Mouse (Mus musculus): ENCODE data around the gene Fam198b. TPM values are rescaled to one million over a fixed set of nuclear protein-coding genes. Genes with fewer than 3 reads are reported as not detected.

Fam198b gene
- polyA plus RNA-seq, 1 experiment = 10.9 TPM

GRCm38 (mm10) chr3:79904238-79904757 is 20.0 kb downstream of the Fam198b start:
- Histone ChIP-seq H3K27me3 (ENCODE audit: control insufficient read depth, insufficient read depth, low read length, poor library complexity, severe bottlenecking) (no peaks in the 10 kb centered on the region), H3K4me1 (ENCODE audit: control insufficient read depth, insufficient read depth, low read length) (no peaks in the 10 kb centered on the region), H3K9me3 (replicated peaks; ENCODE audit: control insufficient read depth, insufficient read depth, low read length, poor library complexity, severe bottlenecking) (no peaks in the 10 kb centered on the region), H3K27ac (ENCODE audit: insufficient read depth, low read length) (no peak overlapping the region), H3K36me3 (ENCODE audit: control insufficient read depth, insufficient read depth, low read length, poor library complexity, severe bottlenecking) (no peaks in the 10 kb centered on the region), H3K4me3 (ENCODE audit: low read depth, low read length) (no peak overlapping the region), H3K9ac (ENCODE audit: low read depth, poor library complexity, severe bottlenecking) (no peak overlapping the region)
- no peak for TF ChIP-seq EP300 (IDR thresholded peaks at IDR 0.05; ENCODE audit: insufficient read depth, low read depth, low read length)
- no peak for TF ChIP-seq CTCF (IDR thresholded peaks at IDR 0.05; ENCODE audit: low read depth, low read length)
- TF ChIP-seq POLR2A (IDR thresholded peaks at IDR 0.05; ENCODE audit: insufficient read depth, low read length) = no peak

GRCm38 (mm10) chr3:79905397-79905796 is 21.1 kb downstream of the Fam198b start:
- H3K36me3 ChIP-seq (ENCODE audit: control insufficient read depth, insufficient read depth, low read length, poor library complexity, severe bottlenecking) = no peaks in the 10 kb centered on the region
- H3K9ac ChIP-seq (ENCODE audit: low read depth, poor library complexity, severe bottlenecking) = no peak overlapping the region
- H3K27me3 ChIP-seq (ENCODE audit: control insufficient read depth, insufficient read depth, low read length, poor library complexity, severe bottlenecking) = no peaks in the 10 kb centered on the region
- no peaks in the 10 kb centered on the region for H3K4me1 ChIP-seq (ENCODE audit: control insufficient read depth, insufficient read depth, low read length)
- TF ChIP-seq CTCF (IDR thresholded peaks at IDR 0.05; ENCODE audit: low read depth, low read length) (no peak), POLR2A (IDR thresholded peaks at IDR 0.05; ENCODE audit: insufficient read depth, low read length) (no peak), EP300 (IDR thresholded peaks at IDR 0.05; ENCODE audit: insufficient read depth, low read depth, low read length) (no peak)
- no peak overlapping the region for H3K27ac ChIP-seq (ENCODE audit: insufficient read depth, low read length)
- H3K4me3 ChIP-seq (ENCODE audit: low read depth, low read length) = no peak overlapping the region
- no peaks in the 10 kb centered on the region for H3K9me3 ChIP-seq (replicated peaks; ENCODE audit: control insufficient read depth, insufficient read depth, low read length, poor library complexity, severe bottlenecking)

GRCm38 (mm10) chr3:79906250-79907045 is 22.1 kb downstream of the Fam198b start:
- no peak overlapping the region for H3K9ac ChIP-seq (ENCODE audit: low read depth, poor library complexity, severe bottlenecking)
- TF ChIP-seq POLR2A (IDR thresholded peaks at IDR 0.05; ENCODE audit: insufficient read depth, low read length) (no peak), CTCF (IDR thresholded peaks at IDR 0.05; ENCODE audit: low read depth, low read length) (no peak), EP300 (IDR thresholded peaks at IDR 0.05; ENCODE audit: insufficient read depth, low read depth, low read length) (no peak)

GRCm38 (mm10) chr3:79907223-79907622 is 22.9 kb downstream of the Fam198b start:
- H3K36me3 ChIP-seq (ENCODE audit: control insufficient read depth, insufficient read depth, low read length, poor library complexity, severe bottlenecking) = no peaks in the 10 kb centered on the region

More at GRCm38 (mm10) chr3:79906250-79907045, 22.1 kb downstream of the Fam198b start:
- Histone ChIP-seq H3K4me1 (ENCODE audit: control insufficient read depth, insufficient read depth, low read length) (peaks cover 2% of the 10 kb centered on the region), H3K27ac (ENCODE audit: insufficient read depth, low read length) (no peak overlapping the region), H3K4me3 (ENCODE audit: low read depth, low read length) (no peak overlapping the region), H3K36me3 (ENCODE audit: control insufficient read depth, insufficient read depth, low read length, poor library complexity, severe bottlenecking) (no peaks in the 10 kb centered on the region), H3K27me3 (ENCODE audit: control insufficient read depth, insufficient read depth, low read length, poor library complexity, severe bottlenecking) (no peaks in the 10 kb centered on the region), H3K9me3 (replicated peaks; ENCODE audit: control insufficient read depth, insufficient read depth, low read length, poor library complexity, severe bottlenecking) (no peaks in the 10 kb centered on the region)

GRCm38 (mm10) chr3:79910375-79911141 is 26.2 kb downstream of the Fam198b start:
- no peaks in the 10 kb centered on the region for H3K27me3 ChIP-seq (ENCODE audit: control insufficient read depth, insufficient read depth, low read length, poor library complexity, severe bottlenecking)
- peaks cover 2% of the 10 kb centered on the region for H3K4me1 ChIP-seq (ENCODE audit: control insufficient read depth, insufficient read depth, low read length)
- no peaks in the 10 kb centered on the region for H3K36me3 ChIP-seq (ENCODE audit: control insufficient read depth, insufficient read depth, low read length, poor library complexity, severe bottlenecking)
- H3K4me3 ChIP-seq (ENCODE audit: low read depth, low read length) = no peak overlapping the region
- no peak overlapping the region for H3K9ac ChIP-seq (ENCODE audit: low read depth, poor library complexity, severe bottlenecking)
- no peak overlapping the region for H3K27ac ChIP-seq (ENCODE audit: insufficient read depth, low read length)
- TF ChIP-seq EP300 (IDR thresholded peaks at IDR 0.05; ENCODE audit: insufficient read depth, low read depth, low read length) (no peak), POLR2A (IDR thresholded peaks at IDR 0.05; ENCODE audit: insufficient read depth, low read length) (no peak), CTCF (IDR thresholded peaks at IDR 0.05; ENCODE audit: low read depth, low read length) (no peak)
- no peaks in the 10 kb centered on the region for H3K9me3 ChIP-seq (replicated peaks; ENCODE audit: control insufficient read depth, insufficient read depth, low read length, poor library complexity, severe bottlenecking)

More at GRCm38 (mm10) chr3:79907223-79907622, 22.9 kb downstream of the Fam198b start:
- H3K4me3 ChIP-seq (ENCODE audit: low read depth, low read length) = no peak overlapping the region
- H3K27ac ChIP-seq (ENCODE audit: insufficient read depth, low read length) = no peak overlapping the region
- H3K9me3 ChIP-seq (replicated peaks; ENCODE audit: control insufficient read depth, insufficient read depth, low read length, poor library complexity, severe bottlenecking) = no peaks in the 10 kb centered on the region
- no peaks in the 10 kb centered on the region for H3K27me3 ChIP-seq (ENCODE audit: control insufficient read depth, insufficient read depth, low read length, poor library complexity, severe bottlenecking)
- peaks cover 2% of the 10 kb centered on the region for H3K4me1 ChIP-seq (ENCODE audit: control insufficient read depth, insufficient read depth, low read length)
- TF ChIP-seq CTCF (IDR thresholded peaks at IDR 0.05; ENCODE audit: low read depth, low read length) (no peak), EP300 (IDR thresholded peaks at IDR 0.05; ENCODE audit: insufficient read depth, low read depth, low read length) (no peak), POLR2A (IDR thresholded peaks at IDR 0.05; ENCODE audit: insufficient read depth, low read length) (no peak)
- H3K9ac ChIP-seq (ENCODE audit: low read depth, poor library complexity, severe bottlenecking) = no peak overlapping the region
